ENCODE assay signal across 8 mouse cellular contexts in genomic region chr7:81933061-81933600, GRCm38 (mm10). TPM values are rescaled to one million over a fixed set of nuclear protein-coding genes. Genes with fewer than 3 reads are reported as not detected.
DNase-seq lines count a peak whose midpoint lies in the region; ATAC-seq and TF ChIP-seq lines count a peak whose summit lies in the region.

No protein-coding gene starts in this region.

- H3K9ac ChIP-seq in liver, adult 2 months (ENCODE audit: low read depth, low read length) = peak overlapping the region; percentile 79
- H3K9ac ChIP-seq in hindbrain, embryonic 11.5 days (ENCODE audit: low read depth, low read length) = peak overlapping the region; percentile 99
- H3K9ac ChIP-seq in liver, embryonic 16.5 days (ENCODE audit: low read depth, low read length) = no peak overlapping the region

- intact Hi-C loops in gastrocnemius, postnatal 14 days (cut with DNase I; ENCODE audit: low total_unique reads) = no loop called here

- no peak for DNase-seq in liver, adult 2 months (ENCODE audit: extremely low read depth, low read depth, low spot score)
- DNase-seq in liver = no peak
- no peak for DNase-seq in hindbrain, embryonic 11.5 days (ENCODE audit: low spot score)
- DNase-seq in gastrocnemius, postnatal 14 days = no peak
- no peak for DNase-seq in gastrocnemius, postnatal 25 days

- H3K27ac ChIP-seq in liver, adult 2 months (replicated peaks; ENCODE audit: insufficient read depth, low read depth, low read length) = no peak overlapping the region
- H3K27ac ChIP-seq in brown adipose tissue, adult 24 weeks (replicated peaks; ENCODE audit: low read depth, low read length) = no peak overlapping the region; the same call in 1 of the 2 replicates
- peak overlapping the region; percentile 97 for H3K27ac ChIP-seq in hindbrain, embryonic 11.5 days (ENCODE audit: low read depth, low read length)
- no peak overlapping the region for H3K27ac ChIP-seq in liver, embryonic 16.5 days (ENCODE audit: low read length)

- TF ChIP-seq POLR2A in liver, adult 2 months (IDR thresholded peaks at IDR 0.05; ENCODE audit: extremely low read depth, insufficient read depth, low read length) = no peak

- 13% methylated on average over 23 of the region's 23 CpGs for WGBS in liver, adult 2 months
- 6% methylated on average over 23 of the region's 23 CpGs for WGBS in hindbrain, embryonic 11.5 days
- WGBS in liver, embryonic 16.5 days (ENCODE audit: insufficient replicate concordance) = 11% methylated on average over 23 of the region's 23 CpGs

- peak overlapping the region; percentile 72 for H3K4me2 ChIP-seq in hindbrain, embryonic 11.5 days (replicated peaks; ENCODE audit: low read depth, low read length)
- peak overlapping the region; percentile 58 for H3K4me2 ChIP-seq in liver, embryonic 16.5 days (ENCODE audit: low read depth, low read length)

- H3K79me2 ChIP-seq in liver, adult 2 months (ENCODE audit: control insufficient read depth, insufficient read depth, low read length) = no peaks in the 10 kb centered on the region

- ATAC-seq in hindbrain, embryonic 11.5 days (ENCODE audit: low FRiP score) = no peak
- ATAC-seq in liver, embryonic 16.5 days (ENCODE audit: low read depth) = no peak
- ATAC-seq in megakaryocyte-erythroid progenitor cell, adult 5-6 weeks (replicated peaks; ENCODE audit: low FRiP score, low TSS enrichment, poor library complexity, severe bottlenecking) = no peak

- H3K4me1 ChIP-seq in liver, adult 2 months (ENCODE audit: control insufficient read depth, insufficient read depth, low read length) = no peaks in the 10 kb centered on the region
- H3K4me1 ChIP-seq in brown adipose tissue, adult 24 weeks (ENCODE audit: control insufficient read depth, insufficient read depth, insufficient read length, low read length) = no peaks in the 10 kb centered on the region
- 0 out of 2 replicates have a peak, but pooled peaks cover 2% of the 10 kb centered on the region for H3K4me1 ChIP-seq in hindbrain, embryonic 11.5 days (replicated peaks; ENCODE audit: control insufficient read depth, insufficient read depth, low read length)
- no peaks in the 10 kb centered on the region; the same call in 1 of the 2 replicates for H3K4me1 ChIP-seq in liver, embryonic 16.5 days (ENCODE audit: control insufficient read depth, low read depth, low read length)

- H3K27me3 ChIP-seq in liver, adult 2 months (ENCODE audit: control insufficient read depth, insufficient read depth, low read length) = peaks cover 19% of the 10 kb centered on the region
- H3K27me3 ChIP-seq in hindbrain, embryonic 11.5 days (ENCODE audit: control insufficient read depth, insufficient read depth, low read length) = no peaks in the 10 kb centered on the region
- H3K27me3 ChIP-seq in liver, embryonic 16.5 days (ENCODE audit: control insufficient read depth, insufficient read depth, low read depth, low read length) = peaks cover 61% of the 10 kb centered on the region

- H3K36me3 ChIP-seq in liver, adult 2 months (ENCODE audit: control insufficient read depth, insufficient read depth, low read length) = no peaks in the 10 kb centered on the region
- no peaks in the 10 kb centered on the region for H3K36me3 ChIP-seq in hindbrain, embryonic 11.5 days (ENCODE audit: control insufficient read depth, insufficient read depth, low read length)
- no peaks in the 10 kb centered on the region for H3K36me3 ChIP-seq in liver, embryonic 16.5 days (ENCODE audit: control insufficient read depth, insufficient read depth)

- H3K4me3 ChIP-seq in liver, adult 2 months (ENCODE audit: insufficient read depth, low read depth, low read length) = peak overlapping the region; percentile 65
- H3K4me3 ChIP-seq in brown adipose tissue, adult 24 weeks (ENCODE audit: insufficient read depth, low read depth, low read length) = peak overlapping the region; percentile 85
- H3K4me3 ChIP-seq in hindbrain, embryonic 11.5 days (ENCODE audit: low read depth, low read length) = peak overlapping the region; percentile 96
- H3K4me3 ChIP-seq in liver, embryonic 16.5 days (ENCODE audit: low read depth, low read length) = peak overlapping the region; percentile 50

- no peaks in the 10 kb centered on the region for H3K9me3 ChIP-seq in hindbrain, embryonic 11.5 days (ENCODE audit: control insufficient read depth, low read length)
- no peaks in the 10 kb centered on the region for H3K9me3 ChIP-seq in liver, embryonic 16.5 days (replicated peaks; ENCODE audit: control insufficient read depth, low read length)

- TF ChIP-seq CTCF in liver, adult 2 months (IDR thresholded peaks at IDR 0.05; ENCODE audit: low read depth, low read length) = no peak

RNA-seq across cellular contexts. Expression of gene Hdgfl3, which starts 1.1 kb away (rescaled TPM):
- 1.1 and 1.6 TPM in 2 replicates for total RNA-seq in liver, adult 2 months (2014; rRNA removed)
- 0.07 and 0.13 TPM in 2 replicates for polyA plus RNA-seq in liver, adult 2 months (2012; rRNA removed)
- 2.6 and 3.1 TPM in 2 replicates for polyA plus RNA-seq in brown adipose tissue, adult 24 weeks (2012; ENCODE audit: insufficient read depth, insufficient read length, missing spikeins)
- 41.6 and 46.6 TPM in 2 replicates for polyA plus RNA-seq in hindbrain, embryonic 11.5 days (2014; fragmentation: Nextera tagmentation; extraction: Ambion mirVana)
- 0.29 and 0.39 TPM in 2 replicates for polyA plus RNA-seq in liver, embryonic 16.5 days (2015; fragmentation: Nextera tagmentation; extraction: Ambion mirVana)
- total RNA-seq in gastrocnemius, postnatal 14 days (2021) = 1 to 10 TPM; 3.7 to 4.3 TPM
- 0.32 and 0.76 TPM in 2 replicates for total RNA-seq in megakaryocyte-erythroid progenitor cell, adult 5-6 weeks (2014; fragmentation: Nextera tagmentation)
- total RNA-seq in megakaryocyte-erythroid progenitor cell, adult 5-6 weeks (2017) = 0.56 and 3.6 TPM in 2 replicates
- total RNA-seq in gastrocnemius, postnatal 25 days (2021) = 1 to 10 TPM; 2.3 TPM

RNA-seq across cellular contexts. Expression of gene Bnc1, which starts 59.0 kb away (rescaled TPM):
- 0.07 and 0.09 TPM in 2 replicates for total RNA-seq in liver, adult 2 months (2014; rRNA removed)
- 0.04 and 0.05 TPM in 2 replicates for polyA plus RNA-seq in liver, adult 2 months (2012; rRNA removed)
- polyA plus RNA-seq in brown adipose tissue, adult 24 weeks (2012; ENCODE audit: insufficient read depth, insufficient read length, missing spikeins) = not detected in 2 replicates
- 0.59 and 0.81 TPM in 2 replicates for polyA plus RNA-seq in hindbrain, embryonic 11.5 days (2014; fragmentation: Nextera tagmentation; extraction: Ambion mirVana)
- 0.35 and 0.39 TPM in 2 replicates for polyA plus RNA-seq in liver, embryonic 16.5 days (2015; fragmentation: Nextera tagmentation; extraction: Ambion mirVana)
- not detected for total RNA-seq in gastrocnemius, postnatal 14 days (2021)
- not detected in 2 replicates for total RNA-seq in megakaryocyte-erythroid progenitor cell, adult 5-6 weeks (2014; fragmentation: Nextera tagmentation)
- not detected in 2 replicates for total RNA-seq in megakaryocyte-erythroid progenitor cell, adult 5-6 weeks (2017)
- total RNA-seq in gastrocnemius, postnatal 25 days (2021) = under 1 TPM in 1 of 2 experiments, not detected in 1; 0.05 TPM
